Mouse (Mus musculus) G1E (cell line): ENCODE data around the gene Cd247. TPM values are rescaled to one million over a fixed set of nuclear protein-coding genes. Genes with fewer than 3 reads are reported as not detected.

Source experiments
- ATAC-seq: 2 replicates; pipeline ENCODE4 v1.8.0; 2016; ENCODE audit warnings: mild to moderate bottlenecking; ENCODE audit not compliant: insufficient number of reproducible peaks, poor library complexity, low FRiP score, severe bottlenecking; ENCODE audit errors: extremely low read depth
- DNase-seq: peaks from one replicate; pipeline ENCODE4 v3.0.0; 2012; ENCODE audit warnings: low spot score
- H3K27me3 ChIP-seq: 2 replicates; pipeline ENCODE4 v1.6.1; 2012; ENCODE audit warnings: mild to moderate bottlenecking, low read length, inconsistent platforms; ENCODE audit not compliant: insufficient read depth
- H3K36me3 ChIP-seq: replicated peaks from 2 replicates; pipeline ENCODE3; 2012; ENCODE audit warnings: mild to moderate bottlenecking, inconsistent platforms
- H3K4me1 ChIP-seq: 2 replicates; pipeline ENCODE4 v1.6.1; 2012; ENCODE audit warnings: low read depth, low read length, inconsistent platforms, mixed read lengths; ENCODE audit not compliant: insufficient read depth
- H3K4me3 ChIP-seq: 2 replicates; pipeline ENCODE4 v1.5.1; 2012; ENCODE audit warnings: low read depth, mild to moderate bottlenecking, inconsistent platforms, low read length, moderate library complexity, mixed read lengths
- H3K9me3 ChIP-seq: replicated peaks from 2 replicates; pipeline ENCODE4 v1.6.1; 2012; ENCODE audit warnings: inconsistent platforms
- CTCF ChIP-seq: IDR thresholded peaks from 2 replicates; pipeline ENCODE4 v1.5.1; 2012; ENCODE audit warnings: low read depth, low read length, inconsistent platforms, mixed read lengths
- GATA1 ChIP-seq: IDR thresholded peaks from 2 replicates; pipeline ENCODE4 v1.6.1; 2012; ENCODE audit warnings: borderline replicate concordance, low read length, inconsistent platforms, mixed read lengths
- GATA2 ChIP-seq: IDR thresholded peaks from 2 replicates; pipeline ENCODE4 v1.6.1; 2012; ENCODE audit warnings: low read depth, low read length, inconsistent platforms, borderline replicate concordance
- POLR2AphosphoS5 ChIP-seq: IDR thresholded peaks from 2 replicates; pipeline ENCODE4 v1.6.1; 2012; ENCODE audit warnings: low read depth, low read length, inconsistent platforms; ENCODE audit not compliant: insufficient replicate concordance
- TAL1 ChIP-seq: conservative IDR thresholded peaks from 2 replicates; pipeline ENCODE4 v1.6.1; 2012; ENCODE audit warnings: low read depth, low read length, inconsistent platforms, mixed read lengths
- polyA plus RNA-seq: library from polyadenylated mRNA; stranded (reverse); fragments of >175 nt; gene quantifications from 2 replicates; pipeline ENCODE4 v1.2.3, GENCODE M21; 2012
- total RNA-seq, 2 experiments: library from RNA; stranded (forward) in 1 of 2; stranded (reverse) in 1 of 2; fragments of 200-1000 nt in 1 of 2; fragments of >200 nt in 1 of 2; fragmentation: Nextera tagmentation in 1 of 2; gene quantifications; 2 replicates each; pipeline ENCODE4 v1.2.3; 2014 to 2017

Gene Cd247
- total and polyA plus RNA-seq, 3 experiments, result 0.96 to 3.3 (median 1.4) TPM

DNA sequence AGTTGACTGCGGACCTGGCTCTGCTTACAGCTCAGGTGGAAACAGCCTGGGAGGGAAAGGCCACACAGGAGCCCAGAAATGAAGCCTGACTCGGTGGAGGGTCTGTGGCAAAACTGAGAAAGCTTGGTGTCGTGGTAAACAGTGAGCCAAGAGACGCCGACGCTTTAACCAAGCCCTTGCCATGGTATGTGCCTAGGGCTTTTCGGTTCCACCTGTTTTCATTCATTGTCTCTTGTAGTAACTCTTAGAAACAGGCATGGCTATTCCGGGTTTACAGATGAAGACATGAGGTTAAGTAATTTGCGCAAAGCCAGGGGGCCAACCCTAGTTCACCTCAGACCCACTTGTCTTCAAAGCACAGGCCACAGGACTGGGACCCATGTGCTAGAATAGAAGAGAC is 23.9 kb upstream of the Cd247 start:
- no peak for DNase-seq
- TF ChIP-seq GATA1, result no peak
- TF ChIP-seq TAL1, result no peak
- no peak for TF ChIP-seq POLR2AphosphoS5
- TF ChIP-seq GATA2, result no peak
- no peak for TF ChIP-seq CTCF
- Histone ChIP-seq H3K9me3 (peaks cover 3% of the 10 kb centered on the region; the same call in 1 of the 2 replicates), H3K4me3 (peak overlapping the region; percentile 98), H3K4me1 (peaks cover 62% of the 10 kb centered on the region), H3K36me3 (peaks cover 35% of the 10 kb centered on the region), H3K27me3 (no peaks in the 10 kb centered on the region)
- ATAC-seq, result no peak

DNA sequence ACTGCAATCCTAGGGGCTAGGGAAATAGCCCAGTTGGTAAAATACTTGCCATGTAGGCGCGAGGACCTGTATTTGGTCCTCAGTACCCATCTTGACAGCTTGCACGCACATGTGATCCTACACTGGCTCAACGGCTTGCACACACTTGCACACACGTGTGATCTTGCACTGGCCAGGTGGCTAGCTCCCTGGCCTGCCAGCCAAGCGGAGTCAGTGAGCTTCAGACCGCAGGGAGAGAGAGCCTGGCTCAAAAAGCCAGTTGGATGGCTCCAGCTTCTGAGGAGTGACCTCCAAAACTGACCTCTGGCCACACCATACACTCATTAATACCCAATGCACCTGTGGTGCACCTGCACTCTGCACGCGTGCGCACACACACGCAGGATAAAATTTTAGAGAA is 23.4 kb upstream of the Cd247 start:
- no peaks in the 10 kb centered on the region; the same call in 1 of the 2 replicates for H3K9me3 ChIP-seq
- ATAC-seq (no peak), DNase-seq (no peak)
- peaks cover 66% of the 10 kb centered on the region for H3K4me1 ChIP-seq
- H3K27me3 ChIP-seq, result no peaks in the 10 kb centered on the region
- peaks cover 40% of the 10 kb centered on the region for H3K36me3 ChIP-seq
- no peak for TF ChIP-seq GATA1
- TF ChIP-seq CTCF, result no peak
- no peak for TF ChIP-seq POLR2AphosphoS5
- TF ChIP-seq TAL1, result no peak
- TF ChIP-seq GATA2, result no peak
- peak overlapping the region; percentile 98 for H3K4me3 ChIP-seq

DNA sequence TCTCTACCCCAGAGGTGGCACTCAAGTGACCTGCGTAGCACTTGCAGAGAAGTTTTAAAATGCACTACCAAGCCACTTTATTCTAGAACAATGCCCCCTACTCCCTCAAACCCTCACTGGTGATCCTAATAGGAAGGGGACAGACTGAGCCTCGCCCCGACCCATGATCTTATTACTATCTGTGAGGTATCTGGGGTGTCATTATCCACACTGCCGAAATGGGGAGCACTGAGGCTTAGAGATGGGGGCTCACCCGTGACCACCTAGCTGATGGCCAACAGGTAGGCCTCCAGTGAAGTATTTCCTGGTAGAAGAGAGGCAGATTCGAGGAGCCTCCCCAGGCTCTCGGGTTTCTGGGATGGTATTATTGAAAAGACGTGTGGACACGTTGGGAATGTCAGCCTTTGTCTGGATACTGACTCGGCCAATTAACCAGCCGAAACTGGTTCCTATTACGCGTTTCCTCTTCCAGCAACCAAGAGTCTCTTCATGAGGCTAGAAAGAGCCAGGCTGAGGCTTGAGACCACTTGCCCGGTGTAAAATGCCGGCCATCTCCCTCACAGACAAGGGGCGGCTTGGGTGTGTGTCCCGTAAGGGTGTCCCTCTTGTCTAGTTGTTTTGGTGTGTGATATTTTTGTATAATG is 22.7 kb upstream of the Cd247 start:
- H3K27me3 ChIP-seq, result no peaks in the 10 kb centered on the region
- DNase-seq (no peak), ATAC-seq (no peak)
- H3K36me3 ChIP-seq, result peaks cover 47% of the 10 kb centered on the region
- TF ChIP-seq TAL1 (no peak), GATA1 (no peak), GATA2 (no peak), CTCF (no peak), POLR2AphosphoS5 (no peak)
- peak overlapping the region; percentile 98 for H3K4me3 ChIP-seq
- peaks cover 74% of the 10 kb centered on the region for H3K4me1 ChIP-seq
- H3K9me3 ChIP-seq, result no peaks in the 10 kb centered on the region; the same call in 1 of the 2 replicates

DNA sequence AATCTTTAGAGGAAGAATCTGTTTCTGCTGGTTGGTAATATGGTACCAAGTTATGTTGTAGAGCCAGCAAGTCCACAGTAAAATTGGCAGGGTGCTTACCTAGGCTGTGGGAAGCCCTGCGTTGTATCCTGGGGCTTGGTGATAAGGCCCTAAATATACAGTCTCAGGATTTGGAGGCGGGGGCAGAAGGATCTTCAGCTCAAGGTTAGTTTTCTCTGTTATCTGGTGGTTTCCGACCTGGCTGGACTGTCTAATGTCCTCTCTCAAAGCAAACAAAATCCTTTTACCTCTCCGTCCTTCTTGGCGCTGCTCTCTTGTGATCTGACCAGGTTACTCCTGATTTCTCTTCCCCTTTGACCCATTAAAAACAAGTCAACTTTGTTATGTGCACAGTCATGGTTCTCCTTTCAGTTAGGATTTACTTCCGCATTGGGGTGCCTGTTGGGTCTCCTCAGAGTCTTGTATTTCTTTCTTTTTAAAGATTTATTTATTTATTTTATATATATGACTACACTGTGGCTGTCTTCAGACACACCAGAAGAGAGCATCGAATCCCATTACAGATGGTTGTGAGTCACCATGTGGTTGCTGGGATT is 22.1 kb upstream of the Cd247 start:
- no peak for TF ChIP-seq POLR2AphosphoS5
- no peak for TF ChIP-seq TAL1
- no peak for TF ChIP-seq GATA2
- TF ChIP-seq CTCF, result no peak
- no peak for TF ChIP-seq GATA1
- H3K36me3 ChIP-seq, result peaks cover 53% of the 10 kb centered on the region
- ATAC-seq (no peak), DNase-seq (no peak)
- H3K9me3 ChIP-seq, result no peaks in the 10 kb centered on the region; the same call in 1 of the 2 replicates
- no peaks in the 10 kb centered on the region for H3K27me3 ChIP-seq
- peak overlapping the region; percentile 98 for H3K4me3 ChIP-seq
- H3K4me1 ChIP-seq, result peaks cover 77% of the 10 kb centered on the region

DNA sequence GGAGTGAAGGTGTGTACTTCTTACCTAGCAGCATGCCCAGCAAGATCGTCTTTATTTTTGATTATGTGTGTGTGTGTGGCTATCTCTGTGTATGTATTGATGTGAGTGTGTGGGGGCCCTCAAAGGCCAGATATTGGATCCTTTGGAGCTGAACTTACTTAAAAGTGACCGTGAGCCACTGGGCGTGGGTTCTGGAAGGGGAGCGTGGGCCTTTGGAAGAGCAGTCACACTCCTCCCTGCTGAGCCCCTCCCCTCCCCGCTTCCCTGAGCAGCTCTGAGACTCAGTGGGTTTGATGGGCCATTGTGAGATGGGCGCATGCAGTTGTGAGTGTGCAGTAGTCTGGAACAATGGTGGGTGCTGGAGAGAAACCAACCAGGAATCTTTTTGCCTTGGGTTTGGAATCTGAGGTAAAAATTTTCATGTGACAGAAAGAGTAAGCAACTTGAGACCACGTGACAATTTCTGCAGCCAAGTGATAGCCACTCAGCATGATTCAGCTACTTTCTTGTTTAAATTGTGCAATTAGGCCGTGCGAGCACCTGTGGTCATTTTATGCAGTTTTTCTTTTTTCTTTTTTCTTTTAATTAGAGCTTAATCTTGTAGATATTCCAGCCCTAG is 19.5 kb upstream of the Cd247 start:
- no peak for DNase-seq
- TF ChIP-seq GATA2 (no peak), TAL1 (peak; percentile 43; the same call in 1 of the 2 replicates), CTCF (no peak)
- peaks cover 79% of the 10 kb centered on the region for H3K36me3 ChIP-seq
- peak; percentile 12 for ATAC-seq
- H3K4me1 ChIP-seq, result peaks cover 81% of the 10 kb centered on the region
- peak overlapping the region; percentile 67; the same call in 1 of the 2 replicates for H3K4me3 ChIP-seq
- H3K27me3 ChIP-seq, result no peaks in the 10 kb centered on the region
- H3K9me3 ChIP-seq, result no peaks in the 10 kb centered on the region; the same call in 1 of the 2 replicates

DNA sequence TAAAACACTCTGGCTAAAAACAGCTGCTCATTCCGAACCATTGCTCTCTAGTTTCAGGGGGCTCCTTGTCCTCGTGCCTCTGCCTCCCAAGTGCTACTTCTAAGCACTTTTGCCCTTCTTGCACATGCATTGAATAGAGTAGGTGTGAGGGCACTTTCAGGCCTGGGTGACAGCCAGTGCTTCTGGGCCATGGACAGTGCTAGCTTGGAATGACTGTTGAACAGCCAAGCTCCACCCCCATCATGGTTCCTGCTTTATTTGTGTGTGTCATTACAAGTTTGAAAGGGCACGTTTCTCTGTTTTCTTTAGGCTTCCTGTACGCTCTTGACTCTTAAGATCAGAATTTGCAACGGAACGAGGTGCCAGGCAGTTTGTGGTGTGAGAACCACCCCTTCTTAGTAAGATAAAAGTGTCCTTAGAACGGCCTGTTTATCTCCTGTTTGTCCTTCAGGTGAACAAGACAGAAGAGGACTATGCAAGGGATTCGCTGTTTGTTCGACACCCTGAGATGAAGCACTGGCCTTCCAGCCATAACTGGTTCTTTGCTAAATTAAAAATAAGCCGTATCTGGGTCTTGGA is 18.2 kb upstream of the Cd247 start:
- ATAC-seq, result no peak
- Histone ChIP-seq H3K4me3 (peak overlapping the region; percentile 35; the same call in 1 of the 2 replicates), H3K27me3 (no peaks in the 10 kb centered on the region), H3K4me1 (peaks cover 81% of the 10 kb centered on the region), H3K36me3 (peaks cover 86% of the 10 kb centered on the region), H3K9me3 (no peaks in the 10 kb centered on the region; the same call in 1 of the 2 replicates)
- TF ChIP-seq GATA2 (no peak), TAL1 (no peak), GATA1 (no peak), POLR2AphosphoS5 (no peak), CTCF (no peak)
- DNase-seq, result no peak
